Mouse (Mus musculus): Measurements from ENCODE around the gene Sh3bp1. TPM values are rescaled to one million over a fixed set of nuclear protein-coding genes. Genes with fewer than 3 reads are reported as not detected.

Sh3bp1 gene
- total and polyA plus RNA-seq, 2 experiments from 2014 or later = 6.4 to 9.8 TPM

GRCm38 (mm10) chr15:78928539-78928938 lies 29.0 kb downstream of the Sh3bp1 start:
- Histone ChIP-seq H3K36me3 (replicated peaks; ENCODE audit: control insufficient read depth, insufficient read depth, low read length) (peaks cover 5% of the 10 kb centered on the region; the same call in 1 of the 2 replicates), H3K27ac (ENCODE audit: low read depth) (peak overlapping the region; percentile 22; the same call in 1 of the 2 replicates), H3K9ac (replicated peaks; ENCODE audit: low read depth, low read length) (0 out of 2 replicates have a peak overlapping the region, but pooled peaks have one; percentile 44), H3K4me3 (ENCODE audit: low read depth, low read length) (peak overlapping the region; percentile 45), H3K9me3 (replicated peaks; ENCODE audit: control insufficient read depth, low read length) (no peaks in the 10 kb centered on the region), H3K27me3 (ENCODE audit: control insufficient read depth, insufficient read depth, low read length) (no peaks in the 10 kb centered on the region), H3K4me1 (ENCODE audit: control insufficient read depth, insufficient read depth) (peaks cover 26% of the 10 kb centered on the region), H3K4me2 (ENCODE audit: low read depth, low read length) (peak overlapping the region; percentile 76)
- 58% methylated on average over 7 of the region's 8 CpGs for WGBS
- no peak for DNase-seq (ENCODE audit: low spot score)
- no peak for ATAC-seq (ENCODE audit: insufficient read depth, low read depth)
- TF ChIP-seq EP300 (IDR thresholded peaks at IDR 0.05; ENCODE audit: low read depth) (no peak), CTCF (IDR thresholded peaks at IDR 0.05; ENCODE audit: low read depth) (no peak)

- DNase-seq (ENCODE audit: low spot score) (no peak), ATAC-seq (ENCODE audit: insufficient read depth, low read depth) (no peak)
- Histone ChIP-seq H3K4me2 (ENCODE audit: low read depth, low read length) (no peak overlapping the region), H3K9ac (replicated peaks; ENCODE audit: low read depth, low read length) (no peak overlapping the region), H3K4me1 (ENCODE audit: control insufficient read depth, insufficient read depth) (peaks cover 22% of the 10 kb centered on the region), H3K9me3 (replicated peaks; ENCODE audit: control insufficient read depth, low read length) (no peaks in the 10 kb centered on the region), H3K27me3 (ENCODE audit: control insufficient read depth, insufficient read depth, low read length) (no peaks in the 10 kb centered on the region), H3K4me3 (ENCODE audit: low read depth, low read length) (no peak overlapping the region), H3K36me3 (replicated peaks; ENCODE audit: control insufficient read depth, insufficient read depth, low read length) (peaks cover 5% of the 10 kb centered on the region; the same call in 1 of the 2 replicates), H3K27ac (ENCODE audit: low read depth) (no peak overlapping the region)
- no peak for TF ChIP-seq EP300 (IDR thresholded peaks at IDR 0.05; ENCODE audit: low read depth)
- no peak for TF ChIP-seq CTCF (IDR thresholded peaks at IDR 0.05; ENCODE audit: low read depth)
- WGBS = 86% methylated on average over 6 of the region's 6 CpGs
Measured at GRCm38 (mm10) chr15:78930192-78930706, 30.7 kb downstream of the Sh3bp1 start.

GRCm38 (mm10) chr15:78930801-78931426 lies 31.3 kb downstream of the Sh3bp1 start:
- 73% methylated on average over 7 of the region's 7 CpGs for whole genome bisulfite sequencing
- ATAC-seq (ENCODE audit: insufficient read depth, low read depth) (no peak), DNase-seq (ENCODE audit: low spot score) (no peak)
- no peak overlapping the region for H3K4me3 ChIP-seq (ENCODE audit: low read depth, low read length)
- H3K9me3 ChIP-seq (replicated peaks; ENCODE audit: control insufficient read depth, low read length) = no peaks in the 10 kb centered on the region
- peaks cover 21% of the 10 kb centered on the region for H3K4me1 ChIP-seq (ENCODE audit: control insufficient read depth, insufficient read depth)
- peaks cover 5% of the 10 kb centered on the region; the same call in 1 of the 2 replicates for H3K36me3 ChIP-seq (replicated peaks; ENCODE audit: control insufficient read depth, insufficient read depth, low read length)
- H3K27me3 ChIP-seq (ENCODE audit: control insufficient read depth, insufficient read depth, low read length) = no peaks in the 10 kb centered on the region
- no peak overlapping the region for H3K9ac ChIP-seq (replicated peaks; ENCODE audit: low read depth, low read length)
- TF ChIP-seq EP300 (IDR thresholded peaks at IDR 0.05; ENCODE audit: low read depth) (no peak), CTCF (IDR thresholded peaks at IDR 0.05; ENCODE audit: low read depth) (no peak)
- H3K4me2 ChIP-seq (ENCODE audit: low read depth, low read length) = no peak overlapping the region
- H3K27ac ChIP-seq (ENCODE audit: low read depth) = no peak overlapping the region

- WGBS = 11% methylated on average over 3 of the region's 3 CpGs
- H3K4me3 ChIP-seq (ENCODE audit: low read depth, low read length) = no peak overlapping the region
Measured at GRCm38 (mm10) chr15:78931577-78931976, 32.0 kb downstream of the Sh3bp1 start.

GRCm38 (mm10) chr15:78934784-78935320 lies 35.3 kb downstream of the Sh3bp1 start, which contains the start of gene Nol12:
Nol12 (plus strand) TSS chr15:78934933.
- Histone ChIP-seq H3K36me3 (replicated peaks; ENCODE audit: control insufficient read depth, insufficient read depth, low read length) (peaks cover 32% of the 10 kb centered on the region), H3K4me2 (ENCODE audit: low read depth, low read length) (peak within 1 kb of the TSS; percentile 61), H3K9me3 (replicated peaks; ENCODE audit: control insufficient read depth, low read length) (no peaks in the 10 kb centered on the region), H3K27ac (ENCODE audit: low read depth) (peak within 1 kb of the TSS; percentile 31; the same call in 1 of the 2 replicates), H3K4me3 (ENCODE audit: low read depth, low read length) (peak within 1 kb of the TSS; percentile 70), H3K27me3 (ENCODE audit: control insufficient read depth, insufficient read depth, low read length) (no peaks in the 10 kb centered on the region), H3K4me1 (ENCODE audit: control insufficient read depth, insufficient read depth) (peaks cover 7% of the 10 kb centered on the region; the same call in 1 of the 2 replicates), H3K9ac (replicated peaks; ENCODE audit: low read depth, low read length) (peak within 1 kb of the TSS; percentile 45; the same call in 1 of the 2 replicates)
- DNase-seq (ENCODE audit: low spot score) (peak; percentile 90), ATAC-seq (ENCODE audit: insufficient read depth, low read depth) (peak; percentile 82)
- under 1% methylated on average over 40 of the region's 42 CpGs for WGBS
- TF ChIP-seq EP300 (IDR thresholded peaks at IDR 0.05; ENCODE audit: low read depth) (no peak; the same call in 1 of the 2 replicates), CTCF (IDR thresholded peaks at IDR 0.05; ENCODE audit: low read depth) (no peak)

More at GRCm38 (mm10) chr15:78931577-78931976, 32.0 kb downstream of the Sh3bp1 start:
- DNase-seq (ENCODE audit: low spot score) = peak; percentile 84
- no peaks in the 10 kb centered on the region for H3K27me3 ChIP-seq (ENCODE audit: control insufficient read depth, insufficient read depth, low read length)
- H3K9me3 ChIP-seq (replicated peaks; ENCODE audit: control insufficient read depth, low read length) = no peaks in the 10 kb centered on the region
- no peak overlapping the region for H3K27ac ChIP-seq (ENCODE audit: low read depth)
- TF ChIP-seq CTCF (IDR thresholded peaks at IDR 0.05; ENCODE audit: low read depth) = peak; percentile 80
- no peak for TF ChIP-seq EP300 (IDR thresholded peaks at IDR 0.05; ENCODE audit: low read depth)
- H3K9ac ChIP-seq (replicated peaks; ENCODE audit: low read depth, low read length) = no peak overlapping the region
- peaks cover 5% of the 10 kb centered on the region; the same call in 1 of the 2 replicates for H3K36me3 ChIP-seq (replicated peaks; ENCODE audit: control insufficient read depth, insufficient read depth, low read length)
- H3K4me1 ChIP-seq (ENCODE audit: control insufficient read depth, insufficient read depth) = peaks cover 21% of the 10 kb centered on the region
- no peak overlapping the region for H3K4me2 ChIP-seq (ENCODE audit: low read depth, low read length)
- ATAC-seq (ENCODE audit: insufficient read depth, low read depth) = peak; percentile 49; the same call in 1 of the 2 replicates

Measured in heart, postnatal 0 days (tissue).